In the genomic region with DNA sequence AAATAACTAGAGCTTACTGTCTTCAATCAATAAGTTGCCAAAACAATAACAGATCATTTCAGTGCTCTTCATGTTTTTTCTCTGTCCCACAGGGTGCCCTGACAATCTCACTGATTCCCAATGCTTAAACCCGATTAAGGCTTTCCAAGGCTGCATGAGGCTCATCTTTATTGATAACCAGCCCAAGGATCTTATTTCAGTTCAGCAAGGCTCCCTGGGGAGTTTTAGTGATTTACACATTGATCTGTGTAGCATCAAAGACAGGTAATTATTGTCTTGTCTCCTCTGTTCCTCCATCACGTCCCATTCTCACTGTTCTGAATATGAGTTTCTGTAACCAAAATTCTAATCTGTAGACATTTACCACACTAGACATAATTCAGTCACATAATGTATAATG, we compare ENCODE assay signal across 25 mouse cellular contexts.
DNase-seq lines count a peak whose midpoint lies in the region; ATAC-seq and TF ChIP-seq lines count a peak whose summit lies in the region.
"Had no signal": no experiment of that assay in that cellular context is flagged by ENCODE, and none has a peak within 500 bp of the region (broad histone marks: within the 10 kb centered on the region; RNA-seq: fewer than 3 reads in every experiment).

No protein-coding gene starts in this region.

- TF ChIP-seq CTCF in brain, embryonic 14.5 days (IDR thresholded peaks at IDR 0.05; ENCODE audit: borderline replicate concordance, extremely low read depth, insufficient read depth, insufficient read length) = no peak

- no peak overlapping the region for H3K27ac ChIP-seq in hindbrain, embryonic 11.5 days (ENCODE audit: low read depth, low read length)
- no peak overlapping the region for H3K27ac ChIP-seq in hindbrain, embryonic 12.5 days
- no peak overlapping the region for H3K27ac ChIP-seq in midbrain, embryonic 12.5 days (replicated peaks)
- H3K27ac ChIP-seq in midbrain, embryonic 16.5 days (ENCODE audit: low read length) = no peak overlapping the region
- H3K27ac ChIP-seq in midbrain, embryonic 15.5 days = no peak overlapping the region
- H3K27ac ChIP-seq: embryonic facial prominence, embryonic 13.5 days; embryonic facial prominence, embryonic 15.5 days; forebrain, embryonic 10.5 days; forebrain, embryonic 12.5 days had no signal

- ATAC-seq in hindbrain, embryonic 11.5 days (ENCODE audit: low FRiP score) = peak; percentile 40; the same call in 1 of the 2 replicates
- ATAC-seq in hindbrain, embryonic 12.5 days (ENCODE audit: low FRiP score) = no peak
- ATAC-seq in midbrain, embryonic 12.5 days (ENCODE audit: low FRiP score, low read depth) = peak; percentile 77
- ATAC-seq in midbrain, embryonic 16.5 days = no peak
- 0 out of 2 replicates have a peak, but pooled peaks have one; percentile 30 for ATAC-seq in midbrain, embryonic 15.5 days (replicated peaks)
- ATAC-seq in CD4-positive, CD25-positive, alpha-beta regulatory T cell, adult 4 months = no peak
- ATAC-seq: forebrain, embryonic 14.5 days; forebrain, embryonic 16.5 days had no signal

- no peaks in the 10 kb centered on the region for H3K27me3 ChIP-seq in hindbrain, embryonic 11.5 days (ENCODE audit: control insufficient read depth, insufficient read depth, low read length)
- no peaks in the 10 kb centered on the region for H3K27me3 ChIP-seq in hindbrain, embryonic 12.5 days
- H3K27me3 ChIP-seq in midbrain, embryonic 12.5 days = no peaks in the 10 kb centered on the region
- H3K27me3 ChIP-seq in midbrain, embryonic 16.5 days (ENCODE audit: control insufficient read depth, insufficient read depth, low read depth, low read length) = no peaks in the 10 kb centered on the region
- H3K27me3 ChIP-seq in midbrain, embryonic 15.5 days (replicated peaks) = no peaks in the 10 kb centered on the region
- H3K27me3 ChIP-seq: embryonic facial prominence, embryonic 13.5 days; embryonic facial prominence, embryonic 15.5 days; forebrain, embryonic 12.5 days had no signal

- 64% methylated on average over 2 of the region's 2 CpGs for WGBS in hindbrain, embryonic 11.5 days
- 75% methylated on average over 2 of the region's 2 CpGs for WGBS in hindbrain, embryonic 12.5 days
- 55% methylated on average over 2 of the region's 2 CpGs for WGBS in midbrain, embryonic 12.5 days
- WGBS in midbrain, embryonic 16.5 days = 36% methylated on average over 2 of the region's 2 CpGs
- WGBS in midbrain, embryonic 15.5 days = 25% methylated on average over 2 of the region's 2 CpGs

- no peak overlapping the region for H3K4me2 ChIP-seq in hindbrain, embryonic 11.5 days (replicated peaks; ENCODE audit: low read depth, low read length)
- no peak overlapping the region for H3K4me2 ChIP-seq in hindbrain, embryonic 12.5 days (replicated peaks)
- no peak overlapping the region for H3K4me2 ChIP-seq in midbrain, embryonic 12.5 days (replicated peaks)
- H3K4me2 ChIP-seq in midbrain, embryonic 16.5 days (ENCODE audit: low read length) = no peak overlapping the region
- H3K4me2 ChIP-seq in midbrain, embryonic 15.5 days = no peak overlapping the region
- H3K4me2 ChIP-seq: embryonic facial prominence, embryonic 13.5 days; embryonic facial prominence, embryonic 15.5 days; forebrain, embryonic 12.5 days had no signal

- no peaks in the 10 kb centered on the region for H3K4me1 ChIP-seq in hindbrain, embryonic 11.5 days (replicated peaks; ENCODE audit: control insufficient read depth, insufficient read depth, low read length)
- no peaks in the 10 kb centered on the region for H3K4me1 ChIP-seq in hindbrain, embryonic 12.5 days
- H3K4me1 ChIP-seq in midbrain, embryonic 12.5 days = no peaks in the 10 kb centered on the region
- no peaks in the 10 kb centered on the region for H3K4me1 ChIP-seq in midbrain, embryonic 16.5 days (ENCODE audit: control insufficient read depth, insufficient read depth, low read length)
- H3K4me1 ChIP-seq in midbrain, embryonic 15.5 days = no peaks in the 10 kb centered on the region
- H3K4me1 ChIP-seq: embryonic facial prominence, embryonic 13.5 days; embryonic facial prominence, embryonic 15.5 days; forebrain, embryonic 10.5 days; forebrain, embryonic 12.5 days had no signal

- H3K9ac ChIP-seq in hindbrain, embryonic 11.5 days (ENCODE audit: low read depth, low read length) = no peak overlapping the region
- no peak overlapping the region for H3K9ac ChIP-seq in hindbrain, embryonic 12.5 days
- H3K9ac ChIP-seq in midbrain, embryonic 12.5 days (replicated peaks) = no peak overlapping the region
- no peak overlapping the region for H3K9ac ChIP-seq in midbrain, embryonic 16.5 days (ENCODE audit: low read depth, low read length)
- no peak overlapping the region for H3K9ac ChIP-seq in midbrain, embryonic 15.5 days
- H3K9ac ChIP-seq: embryonic facial prominence, embryonic 13.5 days; embryonic facial prominence, embryonic 15.5 days; forebrain, embryonic 12.5 days had no signal

- no peak overlapping the region for H3K4me3 ChIP-seq in hindbrain, embryonic 11.5 days (ENCODE audit: low read depth, low read length)
- no peak overlapping the region for H3K4me3 ChIP-seq in hindbrain, embryonic 12.5 days
- no peak overlapping the region for H3K4me3 ChIP-seq in midbrain, embryonic 12.5 days
- no peak overlapping the region for H3K4me3 ChIP-seq in midbrain, embryonic 16.5 days (ENCODE audit: low read depth, low read length)
- H3K4me3 ChIP-seq in midbrain, embryonic 15.5 days = no peak overlapping the region
- H3K4me3 ChIP-seq: embryonic facial prominence, embryonic 13.5 days; embryonic facial prominence, embryonic 15.5 days; erythroblast, embryonic 14.5 days; forebrain, embryonic 10.5 days; forebrain, embryonic 12.5 days had no signal

- no peaks in the 10 kb centered on the region for H3K36me3 ChIP-seq in hindbrain, embryonic 11.5 days (ENCODE audit: control insufficient read depth, insufficient read depth, low read length)
- H3K36me3 ChIP-seq in hindbrain, embryonic 12.5 days = no peaks in the 10 kb centered on the region
- no peaks in the 10 kb centered on the region for H3K36me3 ChIP-seq in midbrain, embryonic 12.5 days
- no peaks in the 10 kb centered on the region for H3K36me3 ChIP-seq in midbrain, embryonic 16.5 days (ENCODE audit: control insufficient read depth, insufficient read depth, low read length)
- no peaks in the 10 kb centered on the region for H3K36me3 ChIP-seq in midbrain, embryonic 15.5 days (replicated peaks)
- H3K36me3 ChIP-seq: embryonic facial prominence, embryonic 13.5 days; embryonic facial prominence, embryonic 15.5 days; forebrain, embryonic 10.5 days; forebrain, embryonic 12.5 days had no signal

- no peak for TF ChIP-seq POLR2A in brain, embryonic 14.5 days (IDR thresholded peaks at IDR 0.05; ENCODE audit: borderline replicate concordance, extremely low read depth, insufficient read depth, insufficient read length, poor library complexity, severe bottlenecking)

- no peaks in the 10 kb centered on the region for H3K9me3 ChIP-seq in hindbrain, embryonic 11.5 days (ENCODE audit: control insufficient read depth, low read length)
- H3K9me3 ChIP-seq in hindbrain, embryonic 12.5 days (replicated peaks) = no peaks in the 10 kb centered on the region
- no peaks in the 10 kb centered on the region for H3K9me3 ChIP-seq in midbrain, embryonic 12.5 days
- no peaks in the 10 kb centered on the region for H3K9me3 ChIP-seq in midbrain, embryonic 16.5 days (replicated peaks; ENCODE audit: control insufficient read depth, low read length, poor library complexity, severe bottlenecking)
- no peaks in the 10 kb centered on the region for H3K9me3 ChIP-seq in midbrain, embryonic 15.5 days
- H3K9me3 ChIP-seq: embryonic facial prominence, embryonic 13.5 days; embryonic facial prominence, embryonic 15.5 days; forebrain, embryonic 10.5 days; forebrain, embryonic 12.5 days had no signal

- peak; percentile 1 for DNase-seq in hindbrain, embryonic 11.5 days (ENCODE audit: low spot score)
- peak; percentile 25 for DNase-seq in brain, embryonic 14.5 days (ENCODE audit: low read depth)
- DNase-seq: adrenal gland, adult 8-10 months; adrenal gland, postnatal 14 days; adrenal gland, postnatal 36 days; B cell, adult 2 months; cerebellum, adult 11 months; cerebellum, adult 18-20 months; cerebellum, adult 8-10 months; cerebellum, adult 9-11 months; cerebellum, postnatal 14 days; cerebellum, postnatal 36 days; embryo, embryonic 11 days had no signal

Comparison
In these comparisons a context has a peak if more than half of its experiments do, and no peak if none do; other contexts are left out.
1. ATAC-seq: peak in hindbrain, embryonic 11.5 days (single experiment), midbrain, embryonic 12.5 days (single experiment) and midbrain, embryonic 15.5 days (single experiment); none in hindbrain, embryonic 12.5 days (single experiment), midbrain, embryonic 16.5 days (single experiment) and CD4-positive, CD25-positive, alpha-beta regulatory T cell, adult 4 months (single experiment).